Mouse (Mus musculus) lung, adult 2 months (tissue): ENCODE results near the gene Pdxdc1.

ENCODE experiments used
- CTCF ChIP-seq: fragments of 200-500 bp; IDR thresholded peaks from 2 replicates; pipeline ENCODE4 v1.5.1; 2011; ENCODE audit warnings: mild to moderate bottlenecking, low read length, control low read depth; ENCODE audit not compliant: insufficient read depth
- POLR2A ChIP-seq: fragments of 200-500 bp; IDR thresholded peaks from 2 replicates; pipeline ENCODE4 v1.6.1; 2011; ENCODE audit warnings: low read depth, mild to moderate bottlenecking, control low read depth, low read length, borderline replicate concordance; ENCODE audit errors: extremely low read depth

DNA sequence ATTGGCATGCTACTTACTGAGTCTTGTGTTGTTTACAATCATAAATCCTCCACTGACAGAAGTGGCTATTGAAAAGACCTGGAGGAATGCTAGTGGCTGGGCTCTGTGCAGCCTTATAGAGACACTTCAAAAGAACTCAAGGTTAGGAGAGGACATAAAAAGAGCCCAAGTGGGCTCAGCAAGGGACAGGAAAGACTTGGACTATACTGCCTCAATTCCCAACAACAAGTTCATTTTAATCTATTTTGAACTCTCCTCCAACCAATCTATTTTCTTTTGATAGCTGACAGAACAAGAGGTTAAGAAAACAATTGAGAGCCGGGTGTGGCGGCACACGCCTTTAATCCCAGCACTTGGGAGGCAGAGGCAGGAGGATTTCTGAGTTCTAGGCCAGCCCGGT, 49.0 kb downstream of the Pdxdc1 start:
- TF ChIP-seq POLR2A (no peak), CTCF (no peak)
